Mouse (Mus musculus) lung, adult 2 months (tissue): ENCODE measurements at regions not wholly inside any gene's neighbourhood (a gene's known extent, or its start where the extent isn't known, plus 50 kb on each side); places are given as distances from the start of the nearest gene placed in this dataset.

Experiments used
- CTCF ChIP-seq: fragments of 200-500 bp; IDR thresholded peaks from 2 replicates; pipeline ENCODE4 v1.5.1; 2011; ENCODE audit warnings: mild to moderate bottlenecking, low read length, control low read depth; ENCODE audit not compliant: insufficient read depth
- POLR2A ChIP-seq: fragments of 200-500 bp; IDR thresholded peaks from 2 replicates; pipeline ENCODE4 v1.6.1; 2011; ENCODE audit warnings: low read depth, mild to moderate bottlenecking, control low read depth, low read length, borderline replicate concordance; ENCODE audit errors: extremely low read depth

DNA sequence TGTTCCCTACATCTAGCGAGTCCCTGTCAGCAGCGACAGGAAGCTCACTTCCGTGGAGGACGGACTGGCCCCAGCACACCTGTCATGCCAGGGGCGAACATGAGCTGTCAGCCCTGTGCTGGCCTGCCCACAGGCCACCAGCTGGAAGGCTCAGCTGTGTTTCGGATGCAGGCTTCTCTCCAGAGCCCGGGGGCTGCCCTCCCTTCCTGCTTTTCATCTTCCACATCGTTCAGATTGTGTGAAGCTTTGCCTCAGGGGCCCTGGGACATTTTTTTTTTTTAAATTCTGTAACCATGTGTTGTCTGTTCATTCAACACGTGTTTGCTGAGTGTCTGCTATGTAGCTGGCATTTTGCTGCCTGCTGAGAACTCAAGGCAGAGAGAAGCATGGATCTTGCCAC, 167.2 kb downstream of the Csl start:
- TF ChIP-seq CTCF, result no peak
- no peak for TF ChIP-seq POLR2A
